Comparison of ENCODE assay signal across 8 mouse cellular contexts in genomic region chr2:29944723-29945122, GRCm38 (mm10). TPM values are rescaled to one million over a fixed set of nuclear protein-coding genes. Genes with fewer than 3 reads are reported as not detected.
DNase-seq lines count a peak whose midpoint lies in the region; ATAC-seq lines count a peak whose summit lies in the region.

No protein-coding gene starts in this region.

- H3K27me3 ChIP-seq in intestine, embryonic 16.5 days (replicated peaks; ENCODE audit: control insufficient read depth, insufficient read depth, low read length), result no peaks in the 10 kb centered on the region

- H3K4me2 ChIP-seq in intestine, embryonic 16.5 days (ENCODE audit: low read depth, low read length), result no peak overlapping the region

- no peak for ATAC-seq in intestine, embryonic 16.5 days

- H3K9me3 ChIP-seq in intestine, embryonic 16.5 days (ENCODE audit: control insufficient read depth, low read length), result no peaks in the 10 kb centered on the region

- H3K36me3 ChIP-seq in intestine, embryonic 16.5 days (ENCODE audit: control insufficient read depth, insufficient read depth, low read length), result peaks cover 10% of the 10 kb centered on the region

- no peak overlapping the region for H3K9ac ChIP-seq in intestine, embryonic 16.5 days (ENCODE audit: low read depth, low read length)

- peak; percentile 86 for DNase-seq in R1 (ENCODE audit: low read depth, low spot score)
- peak; percentile 29 for DNase-seq in embryo, embryonic 9.5 days (ENCODE audit: extremely low spot score)
- peak; percentile 40 to 62 for DNase-seq in lung, adult 18-20 months
- no peak for DNase-seq in thymus, postnatal 25 days
- DNase-seq in spleen, postnatal 36 days (ENCODE audit: low spot score in 2 of 2), result no peak
- DNase-seq in gastrocnemius, postnatal 25 days, result no peak
- no peak for DNase-seq in ovary, postnatal 36 days (ENCODE audit: low spot score)

- WGBS in intestine, embryonic 16.5 days, result 43% methylated on average over 1 of the region's 1 CpGs

- no peak overlapping the region for H3K4me3 ChIP-seq in intestine, embryonic 16.5 days (ENCODE audit: low read length)

- H3K27ac ChIP-seq in intestine, embryonic 16.5 days (ENCODE audit: low read length), result peak overlapping the region; percentile 54

- H3K4me1 ChIP-seq in intestine, embryonic 16.5 days (ENCODE audit: control insufficient read depth, insufficient read depth, low read length), result no peaks in the 10 kb centered on the region

RNA-seq across cellular contexts. Expression of gene Gle1, which starts 9.5 kb away (rescaled TPM):
- polyA plus RNA-seq in intestine, embryonic 16.5 days (2015; fragmentation: Nextera tagmentation; extraction: Ambion mirVana), result 38.2 and 44.6 TPM in 2 replicates
- 10 to 100 TPM; 19.7 to 21.3 TPM for total RNA-seq in gastrocnemius, postnatal 25 days (2021)

RNA-seq across cellular contexts. Expression of gene Sptan1, which starts 20.6 kb away (rescaled TPM):
- 66.0 and 76.0 TPM in 2 replicates for polyA plus RNA-seq in intestine, embryonic 16.5 days (2015; fragmentation: Nextera tagmentation; extraction: Ambion mirVana)
- 10 to 100 TPM; 56.9 to 64.4 TPM for total RNA-seq in gastrocnemius, postnatal 25 days (2021)

RNA-seq across cellular contexts. Expression of gene Odf2, which starts 55.7 kb away (rescaled TPM):
- 30.5 and 37.1 TPM in 2 replicates for polyA plus RNA-seq in intestine, embryonic 16.5 days (2015; fragmentation: Nextera tagmentation; extraction: Ambion mirVana)
- total RNA-seq in gastrocnemius, postnatal 25 days (2021), result 10 to 100 TPM; 10.3 to 14.7 TPM

Comparison
In these comparisons a context has a peak if more than half of its experiments do, and no peak if none do; other contexts are left out.
1. DNase-seq: peak in R1 (single experiment), embryo, embryonic 9.5 days (single experiment) and lung, adult 18-20 months (2 of 2); none in thymus, postnatal 25 days (single experiment), spleen, postnatal 36 days (0 of 2), gastrocnemius, postnatal 25 days (single experiment) and ovary, postnatal 36 days (single experiment).